Mouse (Mus musculus): ENCODE data around the gene Myo1c.
A peak's percentile ranks its signal among the peaks of the same experiment; 100 is the strongest.

The Myo1c gene

GRCm38 (mm10) chr11:75669176-75669852, 19.0 kb downstream of the Myo1c start:
- H3K36me3 ChIP-seq (ENCODE audit: insufficient read depth, low read length): peaks cover 96% of the 10 kb centered on the region
- TF ChIP-seq NANOG (IDR thresholded peaks at IDR 0.05; ENCODE audit: borderline replicate concordance, low read length): no peak
- TF ChIP-seq CTCF (conservative IDR thresholded peaks at IDR 0.05; ENCODE audit: low read length): no peak
- no peak for TF ChIP-seq POU5F1 (IDR thresholded peaks at IDR 0.05; ENCODE audit: borderline replicate concordance, low read length)
- no peaks in the 10 kb centered on the region for H3K27me3 ChIP-seq (ENCODE audit: insufficient read depth, low read length)
- H3K4me3 ChIP-seq (replicated peaks; ENCODE audit: low read length): no peak overlapping the region
- H3K4me1 ChIP-seq (replicated peaks; ENCODE audit: low read depth, low read length): peaks cover 46% of the 10 kb centered on the region
- H3K9me3 ChIP-seq (ENCODE audit: low read length): no peaks in the 10 kb centered on the region

- no peak for TF ChIP-seq NANOG (IDR thresholded peaks at IDR 0.05; ENCODE audit: borderline replicate concordance, low read length)
- no peak for TF ChIP-seq POU5F1 (IDR thresholded peaks at IDR 0.05; ENCODE audit: borderline replicate concordance, low read length)
- TF ChIP-seq CTCF (conservative IDR thresholded peaks at IDR 0.05; ENCODE audit: low read length): no peak
- Histone ChIP-seq H3K27me3 (ENCODE audit: insufficient read depth, low read length) (no peaks in the 10 kb centered on the region), H3K36me3 (ENCODE audit: insufficient read depth, low read length) (peaks cover 93% of the 10 kb centered on the region), H3K4me3 (replicated peaks; ENCODE audit: low read length) (no peak overlapping the region), H3K4me1 (replicated peaks; ENCODE audit: low read depth, low read length) (peaks cover 43% of the 10 kb centered on the region), H3K9me3 (ENCODE audit: low read length) (no peaks in the 10 kb centered on the region)
Measured at GRCm38 (mm10) chr11:75669853-75670200, 19.5 kb downstream of the Myo1c start.

- Histone ChIP-seq H3K9me3 (ENCODE audit: low read length) (no peaks in the 10 kb centered on the region), H3K4me1 (replicated peaks; ENCODE audit: low read depth, low read length) (peaks cover 35% of the 10 kb centered on the region), H3K4me3 (replicated peaks; ENCODE audit: low read length) (no peak overlapping the region), H3K36me3 (ENCODE audit: insufficient read depth, low read length) (peaks cover 76% of the 10 kb centered on the region), H3K27me3 (ENCODE audit: insufficient read depth, low read length) (no peaks in the 10 kb centered on the region)
- TF ChIP-seq NANOG (IDR thresholded peaks at IDR 0.05; ENCODE audit: borderline replicate concordance, low read length): no peak
- TF ChIP-seq POU5F1 (IDR thresholded peaks at IDR 0.05; ENCODE audit: borderline replicate concordance, low read length): no peak
- no peak for TF ChIP-seq CTCF (conservative IDR thresholded peaks at IDR 0.05; ENCODE audit: low read length)
Measured at GRCm38 (mm10) chr11:75671426-75672180, 21.3 kb downstream of the Myo1c start.

- TF ChIP-seq CTCF (conservative IDR thresholded peaks at IDR 0.05; ENCODE audit: low read length): no peak
- TF ChIP-seq POU5F1 (IDR thresholded peaks at IDR 0.05; ENCODE audit: borderline replicate concordance, low read length): no peak
- TF ChIP-seq NANOG (IDR thresholded peaks at IDR 0.05; ENCODE audit: borderline replicate concordance, low read length): no peak
Measured at GRCm38 (mm10) chr11:75673411-75673810, 23.1 kb downstream of the Myo1c start.

GRCm38 (mm10) chr11:75674875-75675274, 24.6 kb downstream of the Myo1c start:
- H3K4me3 ChIP-seq (replicated peaks; ENCODE audit: low read length): no peak overlapping the region
- peaks cover 31% of the 10 kb centered on the region for H3K4me1 ChIP-seq (replicated peaks; ENCODE audit: low read depth, low read length)
- peaks cover 43% of the 10 kb centered on the region for H3K36me3 ChIP-seq (ENCODE audit: insufficient read depth, low read length)
- no peaks in the 10 kb centered on the region for H3K9me3 ChIP-seq (ENCODE audit: low read length)
- TF ChIP-seq POU5F1 (IDR thresholded peaks at IDR 0.05; ENCODE audit: borderline replicate concordance, low read length): no peak
- TF ChIP-seq NANOG (IDR thresholded peaks at IDR 0.05; ENCODE audit: borderline replicate concordance, low read length): no peak
- no peak for TF ChIP-seq CTCF (conservative IDR thresholded peaks at IDR 0.05; ENCODE audit: low read length)
- H3K27me3 ChIP-seq (ENCODE audit: insufficient read depth, low read length): no peaks in the 10 kb centered on the region

More at GRCm38 (mm10) chr11:75673411-75673810, 23.1 kb downstream of the Myo1c start:
- Histone ChIP-seq H3K36me3 (ENCODE audit: insufficient read depth, low read length) (peaks cover 58% of the 10 kb centered on the region), H3K4me3 (replicated peaks; ENCODE audit: low read length) (no peak overlapping the region), H3K4me1 (replicated peaks; ENCODE audit: low read depth, low read length) (peaks cover 33% of the 10 kb centered on the region), H3K27me3 (ENCODE audit: insufficient read depth, low read length) (no peaks in the 10 kb centered on the region), H3K9me3 (ENCODE audit: low read length) (no peaks in the 10 kb centered on the region)

- no peak for TF ChIP-seq CTCF (conservative IDR thresholded peaks at IDR 0.05; ENCODE audit: low read length)
- TF ChIP-seq NANOG (IDR thresholded peaks at IDR 0.05; ENCODE audit: borderline replicate concordance, low read length): no peak
- no peak for TF ChIP-seq POU5F1 (IDR thresholded peaks at IDR 0.05; ENCODE audit: borderline replicate concordance, low read length)
- H3K4me1 ChIP-seq (replicated peaks; ENCODE audit: low read depth, low read length): peaks cover 39% of the 10 kb centered on the region
- peaks cover 35% of the 10 kb centered on the region for H3K36me3 ChIP-seq (ENCODE audit: insufficient read depth, low read length)
- peak overlapping the region; percentile 98 for H3K4me3 ChIP-seq (replicated peaks; ENCODE audit: low read length)
- H3K27me3 ChIP-seq (ENCODE audit: insufficient read depth, low read length): no peaks in the 10 kb centered on the region
- H3K9me3 ChIP-seq (ENCODE audit: low read length): no peaks in the 10 kb centered on the region
Measured at GRCm38 (mm10) chr11:75677881-75678746, 27.8 kb downstream of the Myo1c start.

- H3K27me3 ChIP-seq (ENCODE audit: insufficient read depth, low read length): no peaks in the 10 kb centered on the region
- TF ChIP-seq CTCF (conservative IDR thresholded peaks at IDR 0.05; ENCODE audit: low read length): no peak
- no peak for TF ChIP-seq POU5F1 (IDR thresholded peaks at IDR 0.05; ENCODE audit: borderline replicate concordance, low read length)
- TF ChIP-seq NANOG (IDR thresholded peaks at IDR 0.05; ENCODE audit: borderline replicate concordance, low read length): no peak
- H3K4me1 ChIP-seq (replicated peaks; ENCODE audit: low read depth, low read length): peaks cover 47% of the 10 kb centered on the region
- H3K9me3 ChIP-seq (ENCODE audit: low read length): no peaks in the 10 kb centered on the region
- H3K4me3 ChIP-seq (replicated peaks; ENCODE audit: low read length): peak within 1 kb of the TSS; percentile 98
- H3K36me3 ChIP-seq (ENCODE audit: insufficient read depth, low read length): peaks cover 35% of the 10 kb centered on the region
Measured at GRCm38 (mm10) chr11:75678747-75679438, 28.6 kb downstream of the Myo1c start, which contains the start of gene Crk. Gene Crk (plus strand): TSS chr11:75679259.
